Mouse (Mus musculus): ENCODE measurements around the gene Slc25a13.

- no peak for TF ChIP-seq CTCF (conservative IDR thresholded peaks at IDR 0.05; ENCODE audit: low read length)
- no peak for TF ChIP-seq NANOG (IDR thresholded peaks at IDR 0.05; ENCODE audit: borderline replicate concordance, low read length)
These were observed 41.5 kb downstream of the Slc25a13 start for GRCm38 (mm10) chr6:6175350-6175971.
